Mouse (Mus musculus): Measurements from ENCODE around the gene Dbnl. TPM values are rescaled to one million over a fixed set of nuclear protein-coding genes. Genes with fewer than 3 reads are reported as not detected.
A peak's percentile ranks its signal among the peaks of the same experiment; 100 is the strongest.

Gene Dbnl
- polyA plus RNA-seq, 1 experiment from 2014 or later: 126 TPM

- Histone ChIP-seq H3K9me3 (ENCODE audit: control insufficient read depth, low read length) (no peaks in the 10 kb centered on the region), H3K4me2 (ENCODE audit: low read length) (no peak overlapping the region), H3K9ac (ENCODE audit: low read length) (no peak overlapping the region), H3K27ac (ENCODE audit: low read depth) (no peak overlapping the region), H3K4me3 (ENCODE audit: low read depth, low read length) (no peak overlapping the region), H3K36me3 (ENCODE audit: control insufficient read depth, insufficient read depth, low read length) (peaks cover 63% of the 10 kb centered on the region), H3K4me1 (replicated peaks; ENCODE audit: control insufficient read depth, insufficient read depth, low read length) (peaks cover 6% of the 10 kb centered on the region; the same call in 1 of the 2 replicates), H3K27me3 (replicated peaks; ENCODE audit: control insufficient read depth, insufficient read depth, low read length) (no peaks in the 10 kb centered on the region)
- ATAC-seq (replicated peaks; ENCODE audit: low FRiP score, low TSS enrichment, low read depth) (no peak), DNase-seq (ENCODE audit: low spot score) (no peak)
- WGBS: 80% methylated on average over 17 of the region's 17 CpGs
Measured at GRCm38 (mm10) chr11:5799621-5800490, 11.6 kb downstream of the Dbnl start.

GRCm38 (mm10) chr11:5801511-5801910 is 13.2 kb downstream of the Dbnl start:
- peaks cover 47% of the 10 kb centered on the region for H3K36me3 ChIP-seq (ENCODE audit: control insufficient read depth, insufficient read depth, low read length)
- ATAC-seq (replicated peaks; ENCODE audit: low FRiP score, low TSS enrichment, low read depth): no peak

GRCm38 (mm10) chr11:5802005-5802404 is 13.7 kb downstream of the Dbnl start:
- no peaks in the 10 kb centered on the region for H3K27me3 ChIP-seq (replicated peaks; ENCODE audit: control insufficient read depth, insufficient read depth, low read length)
- no peak overlapping the region for H3K4me3 ChIP-seq (ENCODE audit: low read depth, low read length)
- H3K4me1 ChIP-seq (replicated peaks; ENCODE audit: control insufficient read depth, insufficient read depth, low read length): peaks cover 6% of the 10 kb centered on the region; the same call in 1 of the 2 replicates
- H3K36me3 ChIP-seq (ENCODE audit: control insufficient read depth, insufficient read depth, low read length): peaks cover 42% of the 10 kb centered on the region
- no peak overlapping the region for H3K9ac ChIP-seq (ENCODE audit: low read length)
- DNase-seq (ENCODE audit: low spot score): no peak
- no peaks in the 10 kb centered on the region for H3K9me3 ChIP-seq (ENCODE audit: control insufficient read depth, low read length)
- no peak overlapping the region for H3K27ac ChIP-seq (ENCODE audit: low read depth)
- WGBS: 73% methylated on average over 12 of the region's 12 CpGs
- no peak overlapping the region for H3K4me2 ChIP-seq (ENCODE audit: low read length)
- ATAC-seq (replicated peaks; ENCODE audit: low FRiP score, low TSS enrichment, low read depth): peak; percentile 31; the same call in 1 of the 2 replicates

More at GRCm38 (mm10) chr11:5801511-5801910, 13.2 kb downstream of the Dbnl start:
- H3K27ac ChIP-seq (ENCODE audit: low read depth): no peak overlapping the region
- H3K4me3 ChIP-seq (ENCODE audit: low read depth, low read length): no peak overlapping the region
- no peaks in the 10 kb centered on the region for H3K27me3 ChIP-seq (replicated peaks; ENCODE audit: control insufficient read depth, insufficient read depth, low read length)
- no peak for DNase-seq (ENCODE audit: low spot score)
- H3K9ac ChIP-seq (ENCODE audit: low read length): no peak overlapping the region
- H3K9me3 ChIP-seq (ENCODE audit: control insufficient read depth, low read length): no peaks in the 10 kb centered on the region
- H3K4me2 ChIP-seq (ENCODE audit: low read length): no peak overlapping the region
- WGBS: 93% methylated on average over 16 of the region's 16 CpGs
- peaks cover 6% of the 10 kb centered on the region; the same call in 1 of the 2 replicates for H3K4me1 ChIP-seq (replicated peaks; ENCODE audit: control insufficient read depth, insufficient read depth, low read length)

- Histone ChIP-seq H3K4me2 (ENCODE audit: low read length) (no peak overlapping the region), H3K9me3 (ENCODE audit: control insufficient read depth, low read length) (no peaks in the 10 kb centered on the region), H3K4me3 (ENCODE audit: low read depth, low read length) (no peak overlapping the region), H3K9ac (ENCODE audit: low read length) (no peak overlapping the region), H3K27ac (ENCODE audit: low read depth) (no peak overlapping the region), H3K4me1 (replicated peaks; ENCODE audit: control insufficient read depth, insufficient read depth, low read length) (peaks cover 6% of the 10 kb centered on the region; the same call in 1 of the 2 replicates), H3K36me3 (ENCODE audit: control insufficient read depth, insufficient read depth, low read length) (peaks cover 35% of the 10 kb centered on the region), H3K27me3 (replicated peaks; ENCODE audit: control insufficient read depth, insufficient read depth, low read length) (no peaks in the 10 kb centered on the region)
- ATAC-seq (replicated peaks; ENCODE audit: low FRiP score, low TSS enrichment, low read depth): peak; percentile 48; the same call in 1 of the 2 replicates
- WGBS: 68% methylated on average over 8 of the region's 8 CpGs
- no peak for DNase-seq (ENCODE audit: low spot score)
Measured at GRCm38 (mm10) chr11:5802457-5803217, 14.3 kb downstream of the Dbnl start.

GRCm38 (mm10) chr11:5803551-5803981 is 15.3 kb downstream of the Dbnl start, which contains the start of gene Pgam2:
Gene Pgam2 (minus strand): TSS chr11:5803733.
- H3K27me3 ChIP-seq (replicated peaks; ENCODE audit: control insufficient read depth, insufficient read depth, low read length): no peaks in the 10 kb centered on the region
- ATAC-seq (replicated peaks; ENCODE audit: low FRiP score, low TSS enrichment, low read depth) (no peak), DNase-seq (ENCODE audit: low spot score) (no peak)
- H3K4me3 ChIP-seq (ENCODE audit: low read depth, low read length): no peak within 1 kb of the TSS
- 47% methylated on average over 8 of the region's 8 CpGs for WGBS
- no peak within 1 kb of the TSS for H3K27ac ChIP-seq (ENCODE audit: low read depth)
- no peaks in the 10 kb centered on the region for H3K9me3 ChIP-seq (ENCODE audit: control insufficient read depth, low read length)
- H3K4me2 ChIP-seq (ENCODE audit: low read length): no peak within 1 kb of the TSS
- no peak within 1 kb of the TSS for H3K9ac ChIP-seq (ENCODE audit: low read length)
- peaks cover 27% of the 10 kb centered on the region for H3K36me3 ChIP-seq (ENCODE audit: control insufficient read depth, insufficient read depth, low read length)
- peaks cover 6% of the 10 kb centered on the region; the same call in 1 of the 2 replicates for H3K4me1 ChIP-seq (replicated peaks; ENCODE audit: control insufficient read depth, insufficient read depth, low read length)

- no peak for DNase-seq (ENCODE audit: low spot score)
- peaks cover 6% of the 10 kb centered on the region; the same call in 1 of the 2 replicates for H3K4me1 ChIP-seq (replicated peaks; ENCODE audit: control insufficient read depth, insufficient read depth, low read length)
- no peaks in the 10 kb centered on the region for H3K27me3 ChIP-seq (replicated peaks; ENCODE audit: control insufficient read depth, insufficient read depth, low read length)
- no peak overlapping the region for H3K27ac ChIP-seq (ENCODE audit: low read depth)
- H3K4me2 ChIP-seq (ENCODE audit: low read length): no peak overlapping the region
- H3K9ac ChIP-seq (ENCODE audit: low read length): no peak overlapping the region
- H3K9me3 ChIP-seq (ENCODE audit: control insufficient read depth, low read length): no peaks in the 10 kb centered on the region
- 62% methylated on average over 5 of the region's 5 CpGs for WGBS
- H3K4me3 ChIP-seq (ENCODE audit: low read depth, low read length): no peak overlapping the region
- no peak for ATAC-seq (replicated peaks; ENCODE audit: low FRiP score, low TSS enrichment, low read depth)
- H3K36me3 ChIP-seq (ENCODE audit: control insufficient read depth, insufficient read depth, low read length): peaks cover 22% of the 10 kb centered on the region
Measured at GRCm38 (mm10) chr11:5804174-5804573, 15.9 kb downstream of the Dbnl start.

- peaks cover 6% of the 10 kb centered on the region; the same call in 1 of the 2 replicates for H3K4me1 ChIP-seq (replicated peaks; ENCODE audit: control insufficient read depth, insufficient read depth, low read length)
- H3K27me3 ChIP-seq (replicated peaks; ENCODE audit: control insufficient read depth, insufficient read depth, low read length): no peaks in the 10 kb centered on the region
- DNase-seq (ENCODE audit: low spot score) (no peak), ATAC-seq (replicated peaks; ENCODE audit: low FRiP score, low TSS enrichment, low read depth) (no peak)
- peaks cover 6% of the 10 kb centered on the region; the same call in 1 of the 2 replicates for H3K36me3 ChIP-seq (ENCODE audit: control insufficient read depth, insufficient read depth, low read length)
- H3K9me3 ChIP-seq (ENCODE audit: control insufficient read depth, low read length): no peaks in the 10 kb centered on the region
- WGBS: 91% methylated on average over 3 of the region's 3 CpGs
- H3K4me3 ChIP-seq (ENCODE audit: low read depth, low read length): no peak overlapping the region
- H3K9ac ChIP-seq (ENCODE audit: low read length): no peak overlapping the region
- H3K27ac ChIP-seq (ENCODE audit: low read depth): no peak overlapping the region
- H3K4me2 ChIP-seq (ENCODE audit: low read length): no peak overlapping the region
Measured at GRCm38 (mm10) chr11:5805711-5806110, 17.4 kb downstream of the Dbnl start.

- H3K9ac ChIP-seq (ENCODE audit: low read length): no peak overlapping the region
- H3K9me3 ChIP-seq (ENCODE audit: control insufficient read depth, low read length): no peaks in the 10 kb centered on the region
- no peak overlapping the region for H3K27ac ChIP-seq (ENCODE audit: low read depth)
- peaks cover 4% of the 10 kb centered on the region; the same call in 1 of the 2 replicates for H3K4me1 ChIP-seq (replicated peaks; ENCODE audit: control insufficient read depth, insufficient read depth, low read length)
- ATAC-seq (replicated peaks; ENCODE audit: low FRiP score, low TSS enrichment, low read depth) (no peak), DNase-seq (ENCODE audit: low spot score) (no peak)
- 85% methylated on average over 9 of the region's 9 CpGs for WGBS
- no peaks in the 10 kb centered on the region for H3K27me3 ChIP-seq (replicated peaks; ENCODE audit: control insufficient read depth, insufficient read depth, low read length)
- no peak overlapping the region for H3K4me3 ChIP-seq (ENCODE audit: low read depth, low read length)
- H3K36me3 ChIP-seq (ENCODE audit: control insufficient read depth, insufficient read depth, low read length): no peaks in the 10 kb centered on the region
- H3K4me2 ChIP-seq (ENCODE audit: low read length): no peak overlapping the region
Measured at GRCm38 (mm10) chr11:5807956-5808355, 19.7 kb downstream of the Dbnl start.

Data from intestine, embryonic 14.5 days (tissue).